Mouse (Mus musculus) ES-E14 (cell line): ENCODE results near the gene Tbc1d16.

ENCODE experiments used
- CHD2 ChIP-seq: IDR thresholded peaks from 2 replicates; pipeline ENCODE4 v1.6.1; 2014; ENCODE audit warnings: mild to moderate bottlenecking, low read depth, low read length, inconsistent platforms
- HCFC1 ChIP-seq: IDR thresholded peaks from 2 replicates; pipeline ENCODE4 v1.6.1; 2012; ENCODE audit warnings: low read length, inconsistent platforms, borderline replicate concordance; ENCODE audit not compliant: insufficient read depth
- ZC3H11A ChIP-seq: IDR thresholded peaks from 2 replicates; pipeline ENCODE4 v1.6.1; 2012; ENCODE audit warnings: low read depth, mild to moderate bottlenecking, inconsistent platforms, low read length, borderline replicate concordance
- ZNF384 ChIP-seq: IDR thresholded peaks from 2 replicates; pipeline ENCODE4 v1.6.1; 2012; ENCODE audit warnings: low read depth, low read length, inconsistent platforms

DNA sequence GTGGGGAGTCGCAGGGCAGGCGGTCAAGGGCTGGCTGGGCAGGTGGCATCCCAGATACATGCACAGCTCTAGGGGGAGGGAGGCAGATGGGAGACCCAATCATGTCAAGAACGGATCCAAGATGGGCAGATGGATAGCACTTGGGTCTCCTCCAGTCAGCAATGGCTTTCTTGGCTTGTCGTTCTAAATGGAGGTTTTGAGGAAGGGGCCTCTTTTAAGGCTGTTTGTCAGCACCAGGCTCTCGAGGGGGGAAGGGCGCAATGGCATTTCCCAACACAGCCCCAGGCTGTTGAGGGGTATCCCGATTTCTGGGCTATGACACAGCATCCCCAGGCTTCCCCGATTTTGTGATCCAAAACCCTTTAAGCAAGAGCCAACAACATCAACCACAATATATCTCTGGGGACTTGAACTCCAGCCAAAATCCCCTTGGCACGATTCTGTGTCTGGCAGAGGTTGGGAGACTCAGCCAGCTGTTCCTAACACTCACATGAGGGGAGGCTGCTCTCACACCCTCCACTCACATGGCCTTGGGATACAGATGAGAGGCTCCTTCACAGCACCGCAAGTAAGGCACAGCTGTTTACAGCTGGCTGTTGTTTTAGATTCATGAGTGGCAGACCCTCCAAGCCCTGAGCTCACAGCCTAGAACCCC lies 18.8 kb downstream of the Tbc1d16 start:
- TF ChIP-seq HCFC1 (no peak), ZC3H11A (no peak), ZNF384 (no peak), CHD2 (no peak)
